Mouse (Mus musculus): ENCODE measurements around the gene Fgfr2. TPM values are rescaled to one million over a fixed set of nuclear protein-coding genes. Genes with fewer than 3 reads are reported as not detected.

Fgfr2 gene
- total RNA-seq, 2 experiments from 2014 or later: 56.7 to 61.5 TPM

- no peak for DNase-seq (ENCODE audit: low spot score in 2 of 2)
These were observed 230.9 kb downstream of the Fgfr2 start for GRCm38 (mm10) chr7:132892311-132892661.

GRCm38 (mm10) chr7:132891561-132892310, 231.4 kb downstream of the Fgfr2 start:
- DNase-seq (ENCODE audit: low spot score in 2 of 2): peak; percentile 17 to 47

- DNase-seq (ENCODE audit: low spot score in 2 of 2): no peak
These were observed 232.9 kb downstream of the Fgfr2 start for GRCm38 (mm10) chr7:132890201-132890600.

- DNase-seq (ENCODE audit: low spot score in 2 of 2): no peak
These were observed 233.5 kb downstream of the Fgfr2 start for GRCm38 (mm10) chr7:132889691-132890090.

GRCm38 (mm10) chr7:132888518-132889249, 234.5 kb downstream of the Fgfr2 start:
- no peak for DNase-seq (ENCODE audit: low spot score in 2 of 2)

GRCm38 (mm10) chr7:132888052-132888451, 235.1 kb downstream of the Fgfr2 start:
- no peak for DNase-seq (ENCODE audit: low spot score in 2 of 2)

- no peak for DNase-seq (ENCODE audit: low spot score in 2 of 2)
These were observed 235.9 kb downstream of the Fgfr2 start for GRCm38 (mm10) chr7:132887019-132887804.

GRCm38 (mm10) chr7:132884031-132884430, 239.1 kb downstream of the Fgfr2 start:
- peak; percentile 24 to 49 for DNase-seq (ENCODE audit: low spot score in 2 of 2)

GRCm38 (mm10) chr7:132882343-132882742, 240.8 kb downstream of the Fgfr2 start:
- DNase-seq (ENCODE audit: low spot score in 2 of 2): no peak

- DNase-seq (ENCODE audit: low spot score in 2 of 2): no peak
These were observed 242.9 kb downstream of the Fgfr2 start for GRCm38 (mm10) chr7:132880276-132880675.

GRCm38 (mm10) chr7:132875391-132876086, 247.6 kb downstream of the Fgfr2 start:
- DNase-seq (ENCODE audit: low spot score in 2 of 2): no peak

- no peak for DNase-seq (ENCODE audit: low spot score in 2 of 2)
These were observed 250.1 kb downstream of the Fgfr2 start for GRCm38 (mm10) chr7:132873043-132873442.

- no peak for DNase-seq (ENCODE audit: low spot score in 2 of 2)
These were observed 256.8 kb downstream of the Fgfr2 start for GRCm38 (mm10) chr7:132866316-132866715.

- DNase-seq (ENCODE audit: low spot score in 2 of 2): peak; percentile 87 to 92
These were observed 263.9 kb downstream of the Fgfr2 start, which contains the start of gene Abraxas2 for GRCm38 (mm10) chr7:132859042-132859958. Gene Abraxas2 (plus strand): TSS chr7:132859225.

- no peak for DNase-seq (ENCODE audit: low spot score in 2 of 2)
These were observed 265.0 kb downstream of the Fgfr2 start for GRCm38 (mm10) chr7:132858043-132858608.

- DNase-seq (ENCODE audit: low spot score in 2 of 2): no peak
These were observed 267.1 kb downstream of the Fgfr2 start for GRCm38 (mm10) chr7:132856083-132856482.

- DNase-seq (ENCODE audit: low spot score in 2 of 2): no peak
These were observed 269.2 kb downstream of the Fgfr2 start for GRCm38 (mm10) chr7:132853946-132854345.

GRCm38 (mm10) chr7:132853361-132853760, 269.8 kb downstream of the Fgfr2 start:
- no peak for DNase-seq (ENCODE audit: low spot score in 2 of 2)

GRCm38 (mm10) chr7:132852173-132852844, 270.8 kb downstream of the Fgfr2 start, which contains the start of gene Eef1akmt2:
Gene Eef1akmt2 (minus strand): TSS chr7:132852673.
- DNase-seq (ENCODE audit: low spot score in 2 of 2): peak; percentile 75 to 86

Data from layer of hippocampus, adult 18-20 months (tissue).